Mouse (Mus musculus) MEL (cell line): ENCODE data around the gene Spats2. TPM values are rescaled to one million over a fixed set of nuclear protein-coding genes. Genes with fewer than 3 reads are reported as not detected.
A peak's percentile ranks its signal among the peaks of the same experiment; 100 is the strongest.

Experiments used
- DNase-seq: peaks from one replicate; pipeline ENCODE4 v3.0.0; 2011; ENCODE audit warnings: low read depth, low spot score
- H3K27ac ChIP-seq: 2 replicates; pipeline ENCODE4 v1.5.1; 2012; ENCODE audit warnings: low read depth, mild to moderate bottlenecking, control low read depth, low read length, moderate library complexity; ENCODE audit not compliant: control insufficient read depth
- H3K27me3 ChIP-seq, 2 experiments: fragments of 150-350 bp in 1 of 2; sonication (generic) in 1 of 2; 2 replicates each; pipeline ENCODE4 v1.6.1; 2012; ENCODE audit warnings: low read length in 2 of 2, mild to moderate bottlenecking in 2 of 2, improper control_type of control experiment in 1 of 2, moderate library complexity in 1 of 2; ENCODE audit not compliant: insufficient read depth in 2 of 2, control insufficient read depth in 1 of 2
- H3K36me3 ChIP-seq, 2 experiments: 2 replicates each; pipeline ENCODE4 v1.6.1; 2012 to 2014; ENCODE audit warnings: low read length in 2 of 2, improper control_type of control experiment in 1 of 2, inconsistent platforms in 1 of 2, mild to moderate bottlenecking in 1 of 2; ENCODE audit not compliant: insufficient read depth in 2 of 2, control insufficient read depth in 1 of 2
- H3K4me1 ChIP-seq, 2 experiments: fragments of 150-350 bp in 1 of 2; sonication (generic) in 1 of 2; 2 replicates each; pipeline ENCODE4 v1.6.1; 2012; ENCODE audit warnings: low read length in 2 of 2, improper control_type of control experiment in 1 of 2, mild to moderate bottlenecking in 1 of 2; ENCODE audit not compliant: insufficient read depth in 2 of 2, control insufficient read depth in 1 of 2
- H3K4me3 ChIP-seq, 2 experiments: fragments of 150-350 bp in 1 of 2; sonication (generic) in 1 of 2; 2 replicates each; pipeline ENCODE4 v1.5.1; 2012; ENCODE audit warnings: low read depth in 2 of 2, low read length in 2 of 2, mild to moderate bottlenecking in 2 of 2, moderate library complexity in 2 of 2, control low read depth in 1 of 2, improper control_type of control experiment in 1 of 2; ENCODE audit not compliant: control insufficient read depth in 1 of 2, insufficient read depth in 1 of 2
- H3K79me2 ChIP-seq: 2 replicates; pipeline ENCODE4 v1.6.1; 2012; ENCODE audit warnings: mild to moderate bottlenecking, low read length, moderate library complexity; ENCODE audit not compliant: control insufficient read depth, poor library complexity, insufficient read depth
- H3K9ac ChIP-seq: 2 replicates; pipeline ENCODE4 v1.6.1; 2012; ENCODE audit warnings: low read depth, mild to moderate bottlenecking, control low read depth, low read length, moderate library complexity; ENCODE audit not compliant: control insufficient read depth, poor library complexity, severe bottlenecking
- H3K9me3 ChIP-seq: fragments of 150-350 bp; sonication (generic); replicated peaks from 2 replicates; pipeline ENCODE4 v1.6.1; 2012; ENCODE audit warnings: mild to moderate bottlenecking, low read length, improper control_type of control experiment, moderate library complexity; ENCODE audit not compliant: insufficient read depth
- CTCF ChIP-seq, 3 experiments: IDR thresholded peaks in 2 of 3; conservative IDR thresholded peaks in 1 of 3; 2 replicates each; pipeline ENCODE4 v1.5.1; 2011 to 2012; ENCODE audit warnings: low read length in 3 of 3, low read depth in 2 of 3, mild to moderate bottlenecking in 2 of 3, improper control_type of control experiment in 1 of 3, inconsistent platforms in 1 of 3, mixed read lengths in 1 of 3, moderate library complexity in 1 of 3; ENCODE audit not compliant: control insufficient read depth in 1 of 3, insufficient read depth in 1 of 3, poor library complexity in 1 of 3, severe bottlenecking in 1 of 3
- ELF1 ChIP-seq: IDR thresholded peaks from 2 replicates; pipeline ENCODE4 v1.6.1; 2014; ENCODE audit warnings: low read depth, mild to moderate bottlenecking, inconsistent platforms, low read length, improper control_type of control experiment, moderate library complexity
- EP300 ChIP-seq, 2 experiments: IDR thresholded peaks; 2 replicates each; pipeline ENCODE4 v1.6.1; 2011; ENCODE audit warnings: improper control_type of control experiment in 2 of 2, low read length in 2 of 2, low read depth in 1 of 2, mild to moderate bottlenecking in 1 of 2
- ETS1 ChIP-seq: IDR thresholded peaks from 2 replicates; pipeline ENCODE4 v1.6.1; 2012; ENCODE audit warnings: low read depth, mild to moderate bottlenecking, inconsistent platforms, low read length, improper control_type of control experiment, moderate library complexity
- GABPA ChIP-seq: IDR thresholded peaks from 2 replicates; pipeline ENCODE4 v1.6.1; 2012; ENCODE audit warnings: low read depth, mild to moderate bottlenecking, inconsistent platforms, low read length, improper control_type of control experiment, moderate library complexity
- HCFC1 ChIP-seq: IDR thresholded peaks from 2 replicates; pipeline ENCODE4 v1.6.1; 2012; ENCODE audit warnings: low read depth, mild to moderate bottlenecking, inconsistent platforms, low read length, improper control_type of control experiment, moderate library complexity
- MAFK ChIP-seq: IDR thresholded peaks from 2 replicates; pipeline ENCODE4 v1.6.1; 2011; ENCODE audit warnings: low read depth, mild to moderate bottlenecking, low read length, improper control_type of control experiment, borderline replicate concordance
- MAZ ChIP-seq: IDR thresholded peaks from 2 replicates; pipeline ENCODE4 v1.6.1; 2012; ENCODE audit warnings: low read depth, mild to moderate bottlenecking, inconsistent platforms, low read length, improper control_type of control experiment
- MYC ChIP-seq: IDR thresholded peaks from 2 replicates; pipeline ENCODE4 v1.6.1; 2011; ENCODE audit warnings: low read depth, mild to moderate bottlenecking, low read length, improper control_type of control experiment, moderate library complexity
- NELFE ChIP-seq: IDR thresholded peaks from 2 replicates; pipeline ENCODE4 v1.6.1; 2011; ENCODE audit warnings: low read depth, low read length, improper control_type of control experiment
- NRF1 ChIP-seq: IDR thresholded peaks from 2 replicates; pipeline ENCODE4 v1.6.1; 2014; ENCODE audit warnings: low read depth, mild to moderate bottlenecking, inconsistent platforms, low read length, improper control_type of control experiment, moderate library complexity; ENCODE audit not compliant: poor library complexity, insufficient read depth, severe bottlenecking
- RAD21 ChIP-seq: IDR thresholded peaks from 2 replicates; pipeline ENCODE4 v1.6.1; 2011; ENCODE audit warnings: mild to moderate bottlenecking, low read depth, low read length, improper control_type of control experiment
- SMC3 ChIP-seq: IDR thresholded peaks from 2 replicates; pipeline ENCODE4 v1.6.1; 2011; ENCODE audit warnings: low read depth, low read length, improper control_type of control experiment
- TBP ChIP-seq: IDR thresholded peaks from 2 replicates; pipeline ENCODE4 v1.8.0; 2011; ENCODE audit warnings: low read depth, low read length, improper control_type of control experiment
- TCF12 ChIP-seq: IDR thresholded peaks from 2 replicates; pipeline ENCODE4 v1.6.1; 2014; ENCODE audit warnings: low read depth, mild to moderate bottlenecking, inconsistent platforms, low read length, improper control_type of control experiment, moderate library complexity
- UBTF ChIP-seq: IDR thresholded peaks from 2 replicates; pipeline ENCODE4 v1.6.1; 2012; ENCODE audit warnings: low read depth, mild to moderate bottlenecking, inconsistent platforms, low read length, improper control_type of control experiment, moderate library complexity, borderline replicate concordance; ENCODE audit not compliant: insufficient read depth
- USF1 ChIP-seq: IDR thresholded peaks from 2 replicates; pipeline ENCODE4 v1.6.1; 2014; ENCODE audit warnings: low read depth, mild to moderate bottlenecking, inconsistent platforms, low read length, improper control_type of control experiment, moderate library complexity
- ZC3H11A ChIP-seq: IDR thresholded peaks from 2 replicates; pipeline ENCODE4 v1.6.1; 2012; ENCODE audit warnings: low read depth, mild to moderate bottlenecking, inconsistent platforms, low read length, improper control_type of control experiment
- ZNF384 ChIP-seq: IDR thresholded peaks from 2 replicates; pipeline ENCODE4 v1.6.1; 2012; ENCODE audit warnings: low read depth, mild to moderate bottlenecking, inconsistent platforms, low read length, improper control_type of control experiment
- polyA plus RNA-seq, 2 experiments: library from polyadenylated mRNA; stranded (reverse) in 1 of 2; unstranded in 1 of 2; fragments of >175 nt in 1 of 2; fragments of >200 nt in 1 of 2; gene quantifications; 2 replicates each; pipeline versions ENCODE4 v1.2.1 to v1.2.4; 2012; ENCODE audit warnings: low replicate concordance in 2 of 2, low read depth in 1 of 2; ENCODE audit not compliant: insufficient read length in 2 of 2, insufficient read depth in 1 of 2, missing spikeins in 1 of 2
- total RNA-seq: library from RNA; depleted of rRNA; stranded (reverse); fragments of 300-350 nt; gene quantifications from 2 replicates; pipeline ENCODE4 v1.2.3, GENCODE M21; 2012

Gene Spats2
- total and polyA plus RNA-seq, 3 experiments = 8.2 to 24.5 TPM; not detected in 1

DNA sequence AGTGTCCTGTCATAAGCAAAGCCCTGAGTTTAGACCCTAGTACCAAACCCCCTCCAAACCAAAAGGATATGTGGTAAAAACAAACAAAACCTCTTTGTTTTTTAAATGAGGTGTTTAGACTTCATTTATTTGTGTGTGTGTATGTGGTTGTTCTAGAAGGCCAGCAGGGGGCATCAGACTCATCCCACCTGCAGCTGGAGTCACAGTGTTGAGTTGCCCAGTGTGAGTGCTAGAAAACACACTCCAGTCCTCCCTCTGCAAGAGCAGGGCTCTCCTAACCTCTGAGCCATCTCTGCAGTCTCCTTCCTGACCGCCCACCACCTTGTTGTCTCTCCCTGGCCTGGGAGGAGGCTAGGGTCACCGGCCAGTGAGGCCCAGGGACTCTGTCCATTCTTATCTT is 89.2 kb downstream of the Spats2 start:
- H3K27ac ChIP-seq = no peak overlapping the region
- TF ChIP-seq MAZ (no peak), RAD21 (peak; percentile 68), TBP (0 out of 2 replicates have a peak, but pooled peaks have one; percentile 26), ZC3H11A (peak; percentile 72), NRF1 (0 out of 2 replicates have a peak, but pooled peaks have one; percentile 20), TCF12 (peak; percentile 22; the same call in 1 of the 2 replicates), HCFC1 (no peak), MYC (no peak), USF1 (no peak), SMC3 (peak; percentile 94), CTCF (IDR thresholded peaks at IDR 0.05 in 2 of 3, conservative IDR thresholded peaks at IDR 0.05 in 1 of 3; ENCODE audit: control insufficient read depth in 1 of 3, insufficient read depth in 1 of 3, low read depth in 2 of 3, low read length in 3 of 3, poor library complexity in 1 of 3, severe bottlenecking in 1 of 3) (peak; percentile 78 to 91 (median 80)), UBTF (no peak)
- TF ChIP-seq, all 39 proteins: peak for 7
- H3K36me3 ChIP-seq = peaks cover 0 to 4% of the 10 kb centered on the region in 2 experiments; a peak in 2 of 4 replicates
- peak; percentile 83 for DNase-seq
- no peaks in the 10 kb centered on the region for H3K9me3 ChIP-seq
- H3K79me2 ChIP-seq = no peaks in the 10 kb centered on the region
- H3K4me1 ChIP-seq = peaks cover 2 to 11% of the 10 kb centered on the region in 2 experiments; a peak in 2 of 4 replicates
- no peak overlapping the region for H3K4me3 ChIP-seq
- H3K9ac ChIP-seq = no peak overlapping the region
- H3K27me3 ChIP-seq = peaks cover under 1 to 3% of the 10 kb centered on the region in 2 experiments; a peak in 3 of 4 replicates

GRCm38 (mm10) chr15:99215741-99216463 is 90.2 kb downstream of the Spats2 start:
- H3K79me2 ChIP-seq = no peaks in the 10 kb centered on the region
- H3K36me3 ChIP-seq = peaks cover 0 to 4% of the 10 kb centered on the region in 2 experiments; a peak in 2 of 4 replicates
- TF ChIP-seq EP300 (IDR thresholded peaks at IDR 0.05; ENCODE audit: low read depth in 1 of 2, low read length in 2 of 2) (0 out of 4 replicates have a peak, but pooled peaks of 1 of the 2 experiments have one; percentile 17), ZNF384 (0 out of 2 replicates have a peak, but pooled peaks have one; percentile 20), ETS1 (0 out of 2 replicates have a peak, but pooled peaks have one; percentile 11), ELF1 (no peak), MAFK (peak; percentile 98), GABPA (peak; percentile 97), NELFE (no peak)
- TF ChIP-seq, all 39 proteins: peak for 5
- peak overlapping the region; percentile 34; the same call in 1 of the 2 replicates for H3K27ac ChIP-seq
- H3K4me3 ChIP-seq = no peak overlapping the region
- peak; percentile 74 for DNase-seq
- no peak overlapping the region for H3K9ac ChIP-seq
- H3K9me3 ChIP-seq = no peaks in the 10 kb centered on the region
- no peaks in the 10 kb centered on the region for H3K27me3 ChIP-seq
- peaks cover 2 to 11% of the 10 kb centered on the region in 2 experiments; a peak in 2 of 4 replicates for H3K4me1 ChIP-seq
